Mouse (Mus musculus) retina, postnatal 7 days (tissue): Measurements from ENCODE around the gene Fignl1.

Experiments
- DNase-seq: peaks from one replicate; pipeline ENCODE4 v3.0.0-alpha.2; 2012; ENCODE audit warnings: low read depth, low spot score

The Fignl1 gene

DNA sequence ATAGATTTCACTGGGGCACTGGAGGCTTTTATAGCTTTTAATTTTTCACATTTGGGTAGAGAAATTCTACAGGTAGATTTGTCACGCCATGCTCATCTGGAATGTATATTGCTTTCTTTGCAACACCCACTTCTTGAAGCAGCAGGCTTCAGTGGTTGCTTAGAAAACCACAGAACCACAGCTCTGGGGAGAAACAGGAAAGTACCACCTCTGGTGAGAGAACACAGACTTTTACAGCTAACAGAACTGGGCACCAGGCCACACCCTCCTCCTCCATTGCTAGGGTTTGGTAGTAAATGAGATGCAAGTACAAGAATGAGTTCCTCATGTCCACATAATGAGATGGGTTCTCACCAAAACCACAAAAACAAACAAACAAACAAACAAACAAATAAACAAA lies 42.7 kb downstream of the Fignl1 start:
- DNase-seq: no peak

DNA sequence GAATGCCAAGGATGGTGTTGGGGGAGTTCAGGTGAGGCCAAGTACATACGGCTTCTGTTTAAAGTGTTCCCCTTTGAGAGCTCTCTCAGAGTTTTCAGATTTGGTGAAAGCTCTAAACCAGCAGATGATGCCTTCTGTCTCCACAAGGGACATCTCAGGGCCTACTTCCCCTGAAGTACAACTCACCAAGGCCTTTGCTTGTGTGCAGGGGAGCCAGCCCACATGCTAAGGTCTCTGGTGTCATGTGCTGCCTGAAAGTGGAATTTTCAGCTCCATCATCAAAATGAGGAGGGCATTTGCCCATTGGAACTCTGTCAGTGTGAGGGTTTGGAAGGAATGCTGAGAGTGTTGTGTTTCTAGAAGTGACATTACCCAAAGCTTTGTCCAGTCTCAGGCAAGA lies 43.3 kb downstream of the Fignl1 start:
- no peak for DNase-seq

DNA sequence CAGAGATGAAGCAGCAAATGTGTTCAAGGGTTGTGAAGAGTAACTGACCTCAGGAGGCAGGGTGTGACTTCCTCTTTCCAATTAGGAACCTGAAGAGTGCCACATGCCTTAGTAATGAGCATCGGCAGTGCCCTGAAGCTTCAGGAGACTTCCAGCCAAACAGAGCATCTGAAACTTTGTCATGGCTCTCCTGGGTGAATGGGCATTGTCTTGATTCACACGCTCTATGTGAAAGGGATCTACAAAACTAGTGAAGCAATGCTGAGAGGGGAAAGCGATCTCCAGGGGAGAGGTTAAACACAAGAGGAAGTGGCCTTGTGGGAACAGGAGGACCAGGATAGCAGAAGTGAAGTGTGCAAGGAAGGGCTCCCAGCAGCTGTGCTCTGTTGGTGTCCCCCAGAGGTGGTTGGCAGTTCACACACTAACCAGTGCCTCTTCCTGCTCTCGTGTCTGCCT lies 45.5 kb downstream of the Fignl1 start:
- no peak for DNase-seq

DNA sequence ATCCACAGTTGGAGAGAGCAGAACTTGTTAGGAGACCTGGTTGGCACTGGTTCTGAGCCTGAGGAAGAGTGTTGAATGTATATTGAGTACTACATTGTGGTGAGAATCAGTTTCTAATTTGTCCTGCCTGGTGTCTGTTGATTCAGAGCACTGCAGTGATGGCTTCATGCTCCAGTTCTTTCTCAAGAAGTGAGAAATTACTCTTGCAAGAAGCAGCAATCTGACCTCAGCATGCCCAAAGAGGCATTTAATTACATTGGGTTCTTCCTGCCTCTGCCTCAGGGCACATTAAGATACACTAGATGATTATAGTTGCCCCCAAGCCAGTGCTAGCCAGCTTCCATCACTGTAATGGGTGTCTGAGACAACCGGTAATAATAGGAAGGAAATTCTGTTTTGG lies 49.9 kb downstream of the Fignl1 start:
- no peak for DNase-seq

DNA sequence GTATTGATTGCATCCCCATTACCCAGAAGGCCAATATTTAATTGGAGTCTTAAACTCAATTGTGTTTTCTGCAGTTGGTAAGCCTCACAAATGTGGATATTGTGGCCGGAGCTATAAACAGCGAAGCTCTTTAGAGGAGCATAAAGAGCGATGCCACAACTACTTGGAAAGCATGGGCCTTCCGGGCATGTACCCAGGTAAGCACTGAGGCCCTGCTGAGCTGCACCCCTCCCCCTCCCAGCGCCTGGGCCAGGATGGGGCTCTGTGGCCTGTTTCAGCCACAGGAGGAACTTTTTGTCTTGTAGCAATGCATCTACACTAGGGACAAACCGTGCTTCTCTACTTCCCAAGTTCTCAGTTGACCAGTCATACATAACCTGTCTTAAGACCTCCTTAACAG lies 50.6 kb downstream of the Fignl1 start:
- DNase-seq: no peak

DNA sequence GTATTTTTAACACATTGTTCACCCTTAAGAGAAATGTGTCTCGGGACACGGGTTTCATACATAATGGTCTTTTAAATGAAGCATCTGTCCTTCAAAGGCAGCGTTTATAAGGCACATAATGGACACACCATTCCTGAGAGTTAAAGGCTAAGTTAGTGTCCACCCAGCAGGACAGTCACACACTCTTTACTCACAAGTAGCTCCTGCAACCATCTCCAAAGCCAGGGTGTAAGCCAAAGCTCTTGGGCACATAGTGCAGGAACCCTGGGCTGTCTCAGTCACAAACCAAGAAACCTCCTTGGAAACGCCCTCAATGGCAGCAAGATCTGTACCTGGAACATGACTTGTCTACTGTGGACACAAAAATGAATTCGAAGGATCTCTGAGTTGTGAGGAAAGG lies 55.9 kb downstream of the Fignl1 start:
- no peak for DNase-seq

DNA sequence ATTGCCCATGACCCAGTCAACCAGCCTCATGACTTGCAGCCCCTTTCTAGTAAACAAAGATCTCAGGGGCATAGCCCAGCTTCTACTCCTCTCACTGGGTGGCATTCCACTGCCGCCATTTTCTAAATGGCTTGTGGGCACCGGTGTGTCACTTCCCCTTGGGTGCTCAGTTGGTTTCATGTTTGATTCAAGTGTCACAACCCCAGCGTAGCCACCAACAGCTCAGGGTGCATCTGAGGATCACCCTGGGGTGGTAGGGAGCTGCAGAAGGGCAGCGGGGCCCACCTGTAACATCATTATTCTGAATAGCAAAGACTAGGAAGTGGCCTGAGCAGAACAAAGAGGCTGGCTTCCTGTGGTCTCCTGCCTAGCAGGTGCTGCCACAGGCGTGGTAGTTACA lies 57.7 kb downstream of the Fignl1 start:
- DNase-seq: no peak

DNA sequence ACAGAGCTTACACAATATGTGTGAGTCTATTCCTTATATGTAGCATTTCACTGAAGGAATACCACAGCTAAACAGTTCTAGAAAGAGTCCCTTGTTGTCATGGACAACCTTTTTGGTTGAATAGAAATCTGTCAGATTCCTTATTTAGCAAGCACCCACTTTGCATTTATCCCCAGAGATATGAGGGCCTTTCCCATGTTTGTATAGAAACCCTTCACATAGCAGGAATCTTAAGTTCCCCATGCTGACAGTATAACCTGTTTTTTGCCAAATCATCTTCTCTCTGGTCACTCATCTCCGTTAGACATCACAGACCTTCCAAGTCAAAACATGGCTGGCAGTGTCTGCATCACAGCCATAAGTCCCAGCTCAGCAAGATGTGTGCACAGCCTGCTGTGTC lies 64.5 kb downstream of the Fignl1 start:
- DNase-seq: no peak

DNA sequence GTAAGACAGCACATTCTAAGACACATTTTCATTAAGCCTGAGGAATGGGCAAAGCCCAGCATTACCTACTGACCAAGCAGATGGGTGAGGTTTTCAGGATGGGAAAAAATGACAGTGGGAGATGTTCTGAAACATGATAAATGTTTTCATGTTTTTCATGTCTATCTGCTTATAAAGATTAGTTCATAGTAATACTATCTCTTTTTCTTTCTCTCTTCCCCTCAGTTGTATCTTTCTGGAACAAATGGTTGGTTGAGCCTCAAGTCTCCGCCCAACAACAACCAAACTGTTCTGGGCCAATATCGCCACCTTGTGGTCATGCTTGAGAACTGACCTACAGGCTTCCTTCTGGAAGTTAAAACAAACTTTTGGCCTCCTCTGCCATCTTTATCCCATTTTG lies 66.1 kb downstream of the Fignl1 start:
- DNase-seq: no peak

DNA sequence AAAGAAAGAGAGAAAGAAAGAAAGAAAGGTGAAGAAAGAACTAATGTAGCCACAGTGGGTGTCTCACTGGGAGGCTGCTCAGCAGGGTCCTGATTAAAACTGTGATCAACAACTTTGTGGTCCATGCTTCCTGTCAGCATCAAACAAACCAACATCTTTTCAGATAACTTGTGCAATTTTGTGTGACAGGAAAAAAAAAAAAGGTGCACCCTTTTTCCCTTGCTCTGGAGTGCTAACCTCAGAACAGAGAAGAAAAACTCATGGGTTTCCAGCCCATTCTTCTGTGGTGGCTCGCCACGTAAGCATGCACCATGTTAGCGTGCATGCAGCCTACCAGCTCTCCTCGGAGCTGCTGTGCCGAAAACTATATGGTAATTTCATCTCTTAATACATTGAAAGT lies 67.2 kb downstream of the Fignl1 start:
- no peak for DNase-seq

DNA sequence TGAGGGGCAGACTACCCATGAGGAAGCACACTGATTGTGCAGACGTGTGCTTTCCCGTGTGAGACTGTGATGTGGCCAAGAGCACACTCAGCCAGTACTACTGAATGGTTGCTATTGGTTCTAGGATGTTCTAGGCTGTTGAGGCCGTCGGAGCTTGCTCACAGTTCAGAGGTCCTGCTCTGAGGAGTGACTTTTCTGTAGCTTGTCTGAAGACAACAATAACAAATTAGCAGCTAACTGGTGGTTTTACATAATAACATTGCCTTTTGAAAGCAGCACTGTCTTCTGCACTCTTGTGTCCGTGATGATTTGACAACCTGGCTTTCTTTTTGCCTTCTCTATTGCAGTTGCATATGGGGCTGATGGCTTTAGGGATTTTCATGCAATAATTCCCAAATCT lies 68.2 kb downstream of the Fignl1 start:
- DNase-seq: no peak

DNA sequence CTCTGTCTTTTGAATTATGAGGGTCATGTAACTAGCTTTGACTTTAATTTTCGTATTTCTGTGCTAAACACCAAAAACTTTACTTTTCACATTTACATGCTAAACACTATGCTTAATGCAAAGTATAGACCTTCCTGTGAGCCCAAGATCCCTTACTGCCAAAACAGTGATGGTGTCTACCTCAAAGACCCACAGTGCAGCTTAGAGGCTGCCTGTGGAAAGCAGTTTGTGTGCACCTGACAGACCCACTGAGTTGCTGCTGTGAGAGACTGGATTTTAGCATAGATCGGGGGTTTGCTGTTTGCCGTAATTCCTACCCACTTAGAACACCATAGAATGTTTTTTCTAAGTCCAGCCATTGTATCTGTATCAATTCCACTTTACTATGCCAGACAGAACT lies 69.7 kb downstream of the Fignl1 start:
- DNase-seq: no peak

DNA sequence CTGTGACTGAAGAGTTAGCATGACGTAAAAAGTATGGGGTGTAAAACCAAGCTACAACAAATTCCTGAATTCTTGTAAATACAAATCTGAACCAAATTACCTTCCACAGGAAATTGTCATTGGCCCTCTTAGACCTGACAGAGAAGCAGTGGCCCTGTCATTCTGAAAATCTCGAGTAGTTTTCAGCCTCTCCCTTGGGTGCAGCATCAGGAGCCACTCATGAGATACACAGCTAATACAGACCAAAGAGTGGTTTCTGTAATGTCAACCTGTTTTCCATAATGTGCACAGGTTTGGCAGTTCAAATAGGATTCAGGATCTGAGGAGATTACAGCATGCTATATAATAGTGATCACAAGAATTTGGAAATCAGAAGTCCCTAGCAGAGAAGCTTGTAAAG lies 71.2 kb downstream of the Fignl1 start:
- DNase-seq: no peak
